In the genomic region with DNA sequence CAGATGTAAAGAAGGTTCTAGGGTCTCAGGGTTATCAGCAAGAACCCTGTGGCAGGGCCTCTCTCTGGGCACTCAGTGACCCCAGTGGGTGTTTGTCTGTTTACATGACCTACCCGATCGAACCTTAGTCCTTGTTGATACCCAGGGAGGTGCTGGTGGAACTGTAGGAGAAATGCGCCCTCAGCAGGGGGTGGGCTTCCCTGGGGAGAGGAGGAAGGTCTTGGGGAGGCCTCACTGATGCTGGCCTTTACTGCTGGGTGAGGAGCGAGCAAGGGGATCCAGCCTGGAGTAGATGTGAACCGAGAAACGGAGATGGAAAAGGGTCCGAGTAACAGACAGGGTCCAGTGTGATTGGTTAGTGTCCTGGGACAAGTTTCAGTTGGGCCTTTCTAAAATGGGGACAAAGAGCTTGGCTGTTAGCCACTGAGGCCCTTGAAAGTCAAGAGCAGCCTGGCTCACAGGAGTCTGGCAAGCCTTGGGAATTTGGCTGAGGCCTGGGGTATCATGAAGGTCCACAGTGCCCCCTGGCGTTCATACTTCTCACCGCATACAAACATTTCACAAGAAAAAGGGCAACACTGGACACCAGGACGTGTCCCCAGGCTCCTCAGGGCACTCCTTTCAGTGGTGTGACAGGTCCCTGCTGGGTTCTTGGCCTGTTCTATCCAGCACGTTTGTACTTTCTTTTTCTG, we compare ENCODE assay signal across 8 mouse cellular contexts. TPM values are rescaled to one million over a fixed set of nuclear protein-coding genes. Genes with fewer than 3 reads are reported as not detected.
DNase-seq lines count a peak whose midpoint lies in the region; ATAC-seq and TF ChIP-seq lines count a peak whose summit lies in the region.

No protein-coding gene starts in this region.

- TF ChIP-seq POLR2A in olfactory bulb, adult 2 months (IDR thresholded peaks at IDR 0.05; ENCODE audit: insufficient read depth, low read depth, low read length), result no peak
- no peak for TF ChIP-seq POLR2A in thymus, adult 2 months (IDR thresholded peaks at IDR 0.05; ENCODE audit: control insufficient read depth, extremely low read depth, insufficient read depth, low read length, poor library complexity)

- 21% methylated on average over 11 of the region's 11 CpGs for WGBS in lung, embryonic 14.5 days
- WGBS in olfactory bulb, adult 2 months, result 24% methylated on average over 11 of the region's 11 CpGs
- WGBS in thymus, adult 2 months, result 61% methylated on average over 11 of the region's 11 CpGs

- no peak overlapping the region for H3K9ac ChIP-seq in ES-E14 (ENCODE audit: insufficient read depth, low read depth, low read length, poor library complexity, severe bottlenecking)
- H3K9ac ChIP-seq in lung, embryonic 14.5 days, result peak overlapping the region; percentile 48

- DNase-seq in ES-E14 (ENCODE audit: low read depth, low spot score), result peak; percentile 86
- DNase-seq in cerebellum, adult 18-20 months, result peak; percentile 86 to 92
- DNase-seq in forelimb bud, embryonic 11.5 days (ENCODE audit: low read depth, low spot score), result peak; percentile 91
- DNase-seq in layer of hippocampus, adult 8-10 months (ENCODE audit: low spot score in 2 of 2), result peak; percentile 86 to 91
- DNase-seq in lung, embryonic 14.5 days, result peak; percentile 98
- DNase-seq in thymus, adult 2 months, result peak; percentile 56

- in situ Hi-C loops in ES-E14 (cut with MboI; ENCODE audit: low sequenced_read_pairs in 2 of 2, unreplicated experiment in 2 of 2), result loop anchor here in 1 of 2 experiments (5.0 kb wide), 1 partner anchor 37 kb away; no protein-coding TSS in a partner anchor

- H3K27me3 ChIP-seq in lung, embryonic 14.5 days (ENCODE audit: insufficient read depth, low read length), result no peaks in the 10 kb centered on the region
- no peaks in the 10 kb centered on the region for H3K27me3 ChIP-seq in thymus, adult 2 months (ENCODE audit: control insufficient read depth, insufficient read depth, low read length)

- peak; percentile 89 for TF ChIP-seq CTCF in lung, embryonic 14.5 days (IDR thresholded peaks at IDR 0.05; ENCODE audit: low read depth)
- TF ChIP-seq CTCF in olfactory bulb, adult 2 months (IDR thresholded peaks at IDR 0.05; ENCODE audit: insufficient read depth, low read depth, low read length), result peak; percentile 75
- TF ChIP-seq CTCF in thymus, adult 2 months (IDR thresholded peaks at IDR 0.05; ENCODE audit: borderline replicate concordance, control insufficient read depth, extremely low read depth, insufficient read depth, low read length, poor library complexity), result peak; percentile 84; the same call in 1 of the 2 replicates

- no peak overlapping the region for H3K4me2 ChIP-seq in lung, embryonic 14.5 days

- no peak overlapping the region for H3K4me3 ChIP-seq in ES-E14 (ENCODE audit: insufficient read depth in 1 of 2, low read depth in 1 of 2, low read length in 2 of 2, poor library complexity in 1 of 2, severe bottlenecking in 1 of 2)
- no peak overlapping the region for H3K4me3 ChIP-seq in lung, embryonic 14.5 days (ENCODE audit: low read depth, low read length)
- H3K4me3 ChIP-seq in olfactory bulb, adult 2 months (ENCODE audit: insufficient read depth, low read depth, low read length), result no peak overlapping the region
- no peak overlapping the region for H3K4me3 ChIP-seq in thymus, adult 2 months (ENCODE audit: control insufficient read depth, insufficient read depth, low read length)

- H3K36me3 ChIP-seq in ES-E14 (ENCODE audit: control insufficient read depth, insufficient read depth, low read length, poor library complexity, severe bottlenecking), result peaks cover 5% of the 10 kb centered on the region; the same call in 1 of the 2 replicates
- H3K36me3 ChIP-seq in lung, embryonic 14.5 days (ENCODE audit: insufficient read depth), result peaks cover 8% of the 10 kb centered on the region
- peaks cover 25% of the 10 kb centered on the region for H3K36me3 ChIP-seq in thymus, adult 2 months (ENCODE audit: control insufficient read depth, insufficient read depth, low read length)

- H3K27ac ChIP-seq in ES-E14 (ENCODE audit: insufficient read depth, low read depth, low read length, poor library complexity, severe bottlenecking), result no peak overlapping the region
- H3K27ac ChIP-seq in lung, embryonic 14.5 days (ENCODE audit: low read depth), result peak overlapping the region; percentile 72; the same call in 1 of the 2 replicates
- H3K27ac ChIP-seq in olfactory bulb, adult 2 months (ENCODE audit: insufficient read depth, low read depth, low read length), result peak overlapping the region; percentile 56
- no peak overlapping the region for H3K27ac ChIP-seq in thymus, adult 2 months (ENCODE audit: control insufficient read depth, insufficient read depth, low read length)

- H3K9me3 ChIP-seq in ES-E14 (ENCODE audit: control insufficient read depth, insufficient read depth, low read depth, low read length), result no peaks in the 10 kb centered on the region
- H3K9me3 ChIP-seq in lung, embryonic 14.5 days (ENCODE audit: low read depth, low read length), result no peaks in the 10 kb centered on the region

- peak; percentile 69 to 89 for ATAC-seq in hematopoietic stem cell, adult 5-6 weeks (replicated peaks in 1 of 2; ENCODE audit: insufficient read depth in 1 of 2, low FRiP score in 2 of 2, low TSS enrichment in 1 of 2, low read depth in 1 of 2, poor library complexity in 2 of 2, severe bottlenecking in 2 of 2)
- ATAC-seq in lung, embryonic 14.5 days (ENCODE audit: insufficient read depth), result peak; percentile 87

- H3K4me1 ChIP-seq in ES-E14 (ENCODE audit: control insufficient read depth in 2 of 2, insufficient read depth in 2 of 2, low read length in 2 of 2, poor library complexity in 1 of 2), result peaks cover 2 to 5% of the 10 kb centered on the region in 2 experiments; a peak in 2 of 4 replicates
- H3K4me1 ChIP-seq in lung, embryonic 14.5 days (ENCODE audit: insufficient read depth), result peaks cover 5% of the 10 kb centered on the region; the same call in 1 of the 2 replicates
- H3K4me1 ChIP-seq in olfactory bulb, adult 2 months (ENCODE audit: control insufficient read depth, insufficient read depth, low read length), result peaks cover 16% of the 10 kb centered on the region
- no peaks in the 10 kb centered on the region for H3K4me1 ChIP-seq in thymus, adult 2 months (replicated peaks; ENCODE audit: control insufficient read depth, insufficient read depth, low read length)

TF ChIP-seq in ES-E14, 5 proteins besides CTCF, POLR2A, EP300 and RAD21:
- TF ChIP-seq ZNF384 (IDR thresholded peaks at IDR 0.05; ENCODE audit: low read depth, low read length) (no peak), HCFC1 (IDR thresholded peaks at IDR 0.05; ENCODE audit: borderline replicate concordance, insufficient read depth, low read length) (no peak), ZC3H11A (IDR thresholded peaks at IDR 0.05; ENCODE audit: borderline replicate concordance, low read depth, low read length) (peak; percentile 92), CHD2 (IDR thresholded peaks at IDR 0.05; ENCODE audit: low read depth, low read length) (no peak)

RNA-seq across cellular contexts. Expression of gene Xrcc6, which starts 1.9 kb away (rescaled TPM):
- total RNA-seq in ES-E14 (2012; rRNA removed), result 69.1 and 84.6 TPM in 2 replicates
- total RNA-seq in hematopoietic stem cell, adult 5-6 weeks (2017), result 364 and 390 TPM in 2 replicates
- 10 to 100 TPM; 27.4 to 35.4 (median 28.9) TPM for total RNA-seq in layer of hippocampus, adult 8-10 months (2022)
- 92.5 and 93.1 TPM in 2 replicates for polyA plus RNA-seq in lung, embryonic 14.5 days (2014; fragmentation: Nextera tagmentation; extraction: Ambion mirVana)
- 1,163 TPM in 1 of 2 replicates, not detected in the other for polyA plus RNA-seq in olfactory bulb, adult 2 months (2012; ENCODE audit: insufficient read depth, insufficient read length, low replicate concordance, missing spikeins)
- 183 and 225 TPM in 2 replicates for polyA plus RNA-seq in thymus, adult 2 months (2012; rRNA removed)

RNA-seq across cellular contexts. Expression of gene 1700029P11Rik, which starts 9.2 kb away (rescaled TPM):
- total RNA-seq in ES-E14 (2012; rRNA removed), result 29.9 and 41.1 TPM in 2 replicates
- total RNA-seq in hematopoietic stem cell, adult 5-6 weeks (2017), result not detected in 2 replicates
- total RNA-seq in layer of hippocampus, adult 8-10 months (2022), result not detected
- polyA plus RNA-seq in lung, embryonic 14.5 days (2014; fragmentation: Nextera tagmentation; extraction: Ambion mirVana), result not detected in 2 replicates
- polyA plus RNA-seq in olfactory bulb, adult 2 months (2012; ENCODE audit: insufficient read depth, insufficient read length, low replicate concordance, missing spikeins), result not detected in 2 replicates
- polyA plus RNA-seq in thymus, adult 2 months (2012; rRNA removed), result not detected in 2 replicates

RNA-seq across cellular contexts. Expression of gene Pmm1, which starts 28.8 kb away (rescaled TPM):
- 299 and 342 TPM in 2 replicates for total RNA-seq in ES-E14 (2012; rRNA removed)
- 12.5 and 13.4 TPM in 2 replicates for total RNA-seq in hematopoietic stem cell, adult 5-6 weeks (2017)
- total RNA-seq in layer of hippocampus, adult 8-10 months (2022), result 100 to 1,000 TPM; 190 to 206 (median 199) TPM
- polyA plus RNA-seq in lung, embryonic 14.5 days (2014; fragmentation: Nextera tagmentation; extraction: Ambion mirVana), result 39.0 and 39.6 TPM in 2 replicates
- polyA plus RNA-seq in olfactory bulb, adult 2 months (2012; ENCODE audit: insufficient read depth, insufficient read length, low replicate concordance, missing spikeins), result not detected in 2 replicates
- polyA plus RNA-seq in thymus, adult 2 months (2012; rRNA removed), result 64.1 and 68.7 TPM in 2 replicates

RNA-seq across cellular contexts. Expression of gene Desi1, which starts 44.1 kb away (rescaled TPM):
- total RNA-seq in ES-E14 (2012; rRNA removed), result 8.8 and 15.9 TPM in 2 replicates
- 8.3 and 10.0 TPM in 2 replicates for total RNA-seq in hematopoietic stem cell, adult 5-6 weeks (2017)
- 100 to 1,000 TPM in 2 of 4 experiments, 10 to 100 TPM in 2; 90.4 to 112 (median 101) TPM for total RNA-seq in layer of hippocampus, adult 8-10 months (2022)
- 23.0 and 26.8 TPM in 2 replicates for polyA plus RNA-seq in lung, embryonic 14.5 days (2014; fragmentation: Nextera tagmentation; extraction: Ambion mirVana)
- 107 TPM in 1 of 2 replicates, not detected in the other for polyA plus RNA-seq in olfactory bulb, adult 2 months (2012; ENCODE audit: insufficient read depth, insufficient read length, low replicate concordance, missing spikeins)
- 199 and 252 TPM in 2 replicates for polyA plus RNA-seq in thymus, adult 2 months (2012; rRNA removed)

RNA-seq across cellular contexts. Expression of gene Csdc2, which starts 53.0 kb away (rescaled TPM):
- total RNA-seq in ES-E14 (2012; rRNA removed), result 1.2 TPM in 2 replicates
- total RNA-seq in hematopoietic stem cell, adult 5-6 weeks (2017), result not detected in 2 replicates
- 10 to 100 TPM; 63.2 to 67.4 (median 65.9) TPM for total RNA-seq in layer of hippocampus, adult 8-10 months (2022)
- 10.1 and 11.8 TPM in 2 replicates for polyA plus RNA-seq in lung, embryonic 14.5 days (2014; fragmentation: Nextera tagmentation; extraction: Ambion mirVana)
- not detected in 2 replicates for polyA plus RNA-seq in olfactory bulb, adult 2 months (2012; ENCODE audit: insufficient read depth, insufficient read length, low replicate concordance, missing spikeins)
- 1.9 and 6.8 TPM in 2 replicates for polyA plus RNA-seq in thymus, adult 2 months (2012; rRNA removed)

Comparison
In these comparisons a context has a peak if more than half of its experiments do, and no peak if none do; other contexts are left out.
1. H3K27ac ChIP-seq: peak in lung, embryonic 14.5 days (single experiment) and olfactory bulb, adult 2 months (single experiment); none in ES-E14 (single experiment) and thymus, adult 2 months (single experiment).
2. RNA of gene 1700029P11Rik, which starts 9.2 kb away (total RNA-seq): 29.9 to 41.1 TPM in ES-E14; not detected in hematopoietic stem cell, adult 5-6 weeks and not detected in layer of hippocampus, adult 8-10 months; every median in the first group is over 10 times any median in the second.
3. RNA of gene Pmm1, which starts 28.8 kb away (total RNA-seq): 299 to 342 TPM in ES-E14 and 190 to 206 TPM in layer of hippocampus, adult 8-10 months; 12.5 to 13.4 TPM in hematopoietic stem cell, adult 5-6 weeks; every median in the first group is over 10 times any median in the second.
4. Peak in every context shown above with its lines, with median percentiles within 50 percentile points of each other: DNase-seq and CTCF ChIP-seq.